Mouse (Mus musculus) left cerebral cortex, adult 8-10 months (tissue): ENCODE results near the gene Fam20a. TPM values are rescaled to one million over a fixed set of nuclear protein-coding genes. Genes with fewer than 3 reads are reported as not detected.

Source experiments
- DNase-seq, 2 experiments: peaks; one replicate each; pipeline ENCODE4 v3.0.0; 2022; ENCODE audit warnings: low spot score in 2 of 2
- total RNA-seq, 4 experiments: library from RNA; stranded (reverse); gene quantifications; 2 replicates each; pipeline ENCODE4 v1.2.4; 2022

Fam20a gene
- total RNA-seq, 4 experiments from 2014 or later, result 11.1 to 12.6 (median 12.1) TPM

GRCm38 (mm10) chr11:109716981-109717380 lies 5.1 kb downstream of the Fam20a start:
- DNase-seq, result no peak

GRCm38 (mm10) chr11:109715311-109715781 lies 6.7 kb downstream of the Fam20a start:
- DNase-seq, result no peak

- DNase-seq, result peak in 1 of 2 experiments; percentile 13
Measured at GRCm38 (mm10) chr11:109714341-109715247, 7.5 kb downstream of the Fam20a start.

- no peak for DNase-seq
Measured at GRCm38 (mm10) chr11:109709501-109709900, 12.6 kb downstream of the Fam20a start.

GRCm38 (mm10) chr11:109708786-109709185 lies 13.3 kb downstream of the Fam20a start:
- DNase-seq, result no peak

- no peak for DNase-seq
Measured at GRCm38 (mm10) chr11:109707442-109707841, 14.6 kb downstream of the Fam20a start.

GRCm38 (mm10) chr11:109706586-109706985 lies 15.5 kb downstream of the Fam20a start:
- no peak for DNase-seq

- DNase-seq, result no peak
Measured at GRCm38 (mm10) chr11:109706055-109706412, 16.0 kb downstream of the Fam20a start.

GRCm38 (mm10) chr11:109705336-109706054 lies 16.6 kb downstream of the Fam20a start:
- DNase-seq, result no peak

GRCm38 (mm10) chr11:109704311-109705205 lies 17.5 kb downstream of the Fam20a start:
- DNase-seq, result no peak

- DNase-seq, result no peak
Measured at GRCm38 (mm10) chr11:109703845-109704244, 18.2 kb downstream of the Fam20a start.

GRCm38 (mm10) chr11:109702031-109702815 lies 19.9 kb downstream of the Fam20a start:
- no peak for DNase-seq

GRCm38 (mm10) chr11:109700761-109701160 lies 21.3 kb downstream of the Fam20a start:
- no peak for DNase-seq

- DNase-seq, result no peak
Measured at GRCm38 (mm10) chr11:109699784-109700183, 22.3 kb downstream of the Fam20a start.

GRCm38 (mm10) chr11:109698740-109699139 lies 23.3 kb downstream of the Fam20a start:
- DNase-seq, result no peak

GRCm38 (mm10) chr11:109697089-109697643 lies 24.9 kb downstream of the Fam20a start:
- no peak for DNase-seq

- DNase-seq, result no peak
Measured at GRCm38 (mm10) chr11:109696519-109696918, 25.6 kb downstream of the Fam20a start.

- no peak for DNase-seq
Measured at GRCm38 (mm10) chr11:109692737-109693136, 29.3 kb downstream of the Fam20a start.

GRCm38 (mm10) chr11:109689539-109689938 lies 32.5 kb downstream of the Fam20a start:
- DNase-seq, result no peak

- no peak for DNase-seq
Measured at GRCm38 (mm10) chr11:109682221-109682620, 39.9 kb downstream of the Fam20a start.
